Mouse (Mus musculus) cerebellum, adult 2 months (tissue): ENCODE measurements at regions not wholly inside any gene's neighbourhood (a gene's known extent, or its start where the extent isn't known, plus 50 kb on each side); places are given as distances from the start of the nearest gene placed in this dataset.

Experiments used
- DNase-seq, 2 experiments: peaks; one replicate each; pipeline ENCODE4 v3.0.0; 2021
- H3K27ac ChIP-seq: fragments of 200-500 bp; 2 replicates; pipeline ENCODE4 v1.5.1; 2012; ENCODE audit warnings: low read length, control low read depth, inconsistent platforms; ENCODE audit not compliant: insufficient read depth
- H3K27me3 ChIP-seq: fragments of 200-500 bp; 2 replicates; pipeline ENCODE4 v1.6.1; 2012; ENCODE audit warnings: inconsistent platforms, mild to moderate bottlenecking, low read length, moderate library complexity; ENCODE audit not compliant: control insufficient read depth, insufficient read depth
- H3K4me1 ChIP-seq: fragments of 200-500 bp; 2 replicates; pipeline ENCODE4 v1.6.1; 2011; ENCODE audit warnings: low read length; ENCODE audit not compliant: control insufficient read depth, insufficient read depth
- H3K4me3 ChIP-seq: fragments of 200-500 bp; replicated peaks from 2 replicates; pipeline ENCODE3; 2011; ENCODE audit warnings: mild to moderate bottlenecking, low read depth, low read length, control low read depth; ENCODE audit not compliant: insufficient read depth
- CTCF ChIP-seq: fragments of 200-500 bp; IDR thresholded peaks from 2 replicates; pipeline ENCODE4 v1.5.1; 2011; ENCODE audit warnings: low read depth, mild to moderate bottlenecking, control low read depth, low read length, moderate library complexity, borderline replicate concordance; ENCODE audit not compliant: insufficient read depth
- POLR2A ChIP-seq: fragments of 200-500 bp; IDR thresholded peaks from 2 replicates; pipeline ENCODE4 v1.6.1; 2011; ENCODE audit warnings: low read length, control low read depth, borderline replicate concordance; ENCODE audit not compliant: insufficient read depth
- WGBS: fragments of 180-500 bp; shearing (Covaris S2); methylation state at CpG from one replicate; pipeline ENCODE4 v1.1.7; 2018; 5-methylcytosine and 5-hydroxymethylcytosine counted together

DNA sequence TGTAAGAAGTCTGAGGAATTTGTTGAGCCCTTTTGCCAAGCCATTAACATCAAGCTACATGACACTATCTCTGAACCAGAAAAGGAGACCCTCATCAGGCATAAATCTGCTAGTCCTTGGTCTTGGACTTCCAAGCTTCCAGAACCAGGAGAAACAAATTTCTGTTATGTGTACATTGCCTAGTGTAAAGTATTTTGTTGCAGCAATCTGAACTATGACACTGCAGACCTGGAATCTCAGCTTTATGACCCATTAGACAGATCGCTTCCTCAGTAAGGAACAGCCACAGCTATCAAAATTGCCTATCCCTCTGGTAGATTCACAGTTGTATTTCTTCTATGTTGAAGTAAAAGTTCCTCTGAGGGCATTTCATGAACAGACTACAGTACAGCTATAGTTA, 199.1 kb upstream of the Tmem161b start:
- no peak for TF ChIP-seq POLR2A
- TF ChIP-seq CTCF: no peak
- DNase-seq: no peak
- no peaks in the 10 kb centered on the region for H3K27me3 ChIP-seq
- H3K4me1 ChIP-seq: peaks cover 3% of the 10 kb centered on the region; the same call in 1 of the 2 replicates
- 98% methylated on average over 1 of the region's 1 CpGs for WGBS
- H3K27ac ChIP-seq: no peak overlapping the region
- H3K4me3 ChIP-seq: no peak overlapping the region

GRCm38 (mm10) chr13:84023637-84024036, 198.5 kb upstream of the Tmem161b start:
- peaks cover 3% of the 10 kb centered on the region; the same call in 1 of the 2 replicates for H3K4me1 ChIP-seq
- WGBS: 83% methylated on average over 5 of the region's 5 CpGs
- no peak overlapping the region for H3K4me3 ChIP-seq
- no peak overlapping the region for H3K27ac ChIP-seq
- H3K27me3 ChIP-seq: no peaks in the 10 kb centered on the region
- peak in 1 of 2 experiments; percentile 21 for DNase-seq
- TF ChIP-seq POLR2A (no peak), CTCF (no peak)

DNA sequence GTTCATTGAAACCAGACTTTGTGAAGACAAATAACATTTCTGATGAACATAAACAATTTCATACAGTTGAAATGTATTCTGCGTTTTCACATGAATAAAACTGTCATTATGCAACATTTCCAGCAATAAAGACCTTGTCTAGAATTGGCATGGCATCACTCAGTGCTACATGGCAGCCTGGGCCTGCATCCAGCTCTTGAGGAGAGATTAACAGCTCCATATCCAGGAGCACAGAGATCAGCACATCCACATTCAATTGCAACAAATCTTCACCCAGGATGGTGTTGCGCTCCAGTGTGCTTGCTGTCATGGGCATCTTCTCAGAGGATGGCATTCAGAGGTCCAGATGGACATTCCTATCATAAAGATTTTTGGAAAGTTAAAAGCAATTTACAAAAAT, 196.7 kb upstream of the Tmem161b start:
- peaks cover 3% of the 10 kb centered on the region; the same call in 1 of the 2 replicates for H3K4me1 ChIP-seq
- H3K27ac ChIP-seq: no peak overlapping the region
- TF ChIP-seq POLR2A (no peak), CTCF (no peak)
- 31% methylated on average over 2 of the region's 2 CpGs for WGBS
- H3K4me3 ChIP-seq: no peak overlapping the region
- no peaks in the 10 kb centered on the region for H3K27me3 ChIP-seq
- DNase-seq: peak in 1 of 2 experiments; percentile 24

DNA sequence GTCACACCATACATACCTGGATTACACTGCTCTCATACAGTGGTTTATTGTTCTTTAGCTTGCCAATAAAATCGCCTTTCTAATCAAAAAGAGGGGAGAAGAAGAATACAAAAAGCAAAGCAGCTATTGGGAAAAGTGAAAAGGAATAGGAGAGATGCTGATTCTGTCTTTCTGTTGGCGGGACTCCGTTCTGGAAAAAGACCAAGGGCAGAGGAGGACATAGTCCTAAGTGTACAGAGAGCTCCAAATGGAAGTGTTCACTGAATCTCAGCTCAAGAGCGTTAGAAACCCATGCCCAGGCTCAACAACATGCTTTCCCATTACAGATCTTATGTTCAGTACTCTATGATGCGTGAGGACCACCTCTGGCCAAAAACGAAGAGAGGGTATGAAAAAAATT, 174.4 kb upstream of the Tmem161b start:
- no peak for DNase-seq
- WGBS: 64% methylated on average over 6 of the region's 6 CpGs
- Histone ChIP-seq H3K27ac (no peak overlapping the region), H3K4me1 (no peaks in the 10 kb centered on the region), H3K4me3 (no peak overlapping the region), H3K27me3 (no peaks in the 10 kb centered on the region)
- TF ChIP-seq CTCF (no peak), POLR2A (no peak)

DNA sequence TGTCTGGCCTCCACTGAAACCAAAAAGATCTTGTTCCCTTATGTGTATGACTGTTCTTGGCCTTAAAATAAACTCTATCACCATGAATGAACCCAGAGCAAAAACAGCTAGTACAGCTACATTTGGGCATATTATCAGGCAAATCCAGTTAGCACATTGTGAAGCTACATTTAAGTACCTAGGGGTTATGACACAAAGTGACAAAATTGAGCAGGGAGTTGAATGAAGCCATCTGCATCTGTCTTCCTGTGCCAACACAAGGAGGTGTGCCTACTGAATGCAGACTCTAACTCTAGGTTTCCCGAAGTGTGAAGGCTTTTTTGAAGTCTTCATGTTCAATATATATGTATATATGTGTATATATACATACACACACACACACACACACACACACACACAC, 169.9 kb upstream of the Tmem161b start:
- Histone ChIP-seq H3K27me3 (no peaks in the 10 kb centered on the region), H3K4me3 (no peak overlapping the region), H3K27ac (no peak overlapping the region), H3K4me1 (peaks cover 2% of the 10 kb centered on the region; the same call in 1 of the 2 replicates)
- TF ChIP-seq CTCF (no peak), POLR2A (no peak)
- WGBS: 27% methylated on average over 1 of the region's 1 CpGs
- DNase-seq: no peak

GRCm38 (mm10) chr13:84054956-84055355, 167.1 kb upstream of the Tmem161b start:
- 31% methylated on average over 7 of the region's 7 CpGs for WGBS
- Histone ChIP-seq H3K4me1 (peaks cover 5% of the 10 kb centered on the region; the same call in 1 of the 2 replicates), H3K27ac (peak overlapping the region; percentile 84; the same call in 1 of the 2 replicates), H3K27me3 (no peaks in the 10 kb centered on the region), H3K4me3 (peak overlapping the region; percentile 11)
- TF ChIP-seq POLR2A (no peak), CTCF (no peak)
- DNase-seq: peak in 1 of 2 experiments; percentile 48

- no peak overlapping the region for H3K27ac ChIP-seq
- H3K27me3 ChIP-seq: no peaks in the 10 kb centered on the region
- H3K4me1 ChIP-seq: peaks cover 11% of the 10 kb centered on the region; the same call in 1 of the 2 replicates
- no peak for TF ChIP-seq CTCF
- no peak for TF ChIP-seq POLR2A
- H3K4me3 ChIP-seq: no peak overlapping the region
- no peak for DNase-seq
Measured at GRCm38 (mm10) chr13:84055576-84055975, 166.5 kb upstream of the Tmem161b start.

- Histone ChIP-seq H3K4me1 (peaks cover 12% of the 10 kb centered on the region; the same call in 1 of the 2 replicates), H3K27ac (no peak overlapping the region; the same call in 1 of the 2 replicates), H3K4me3 (no peak overlapping the region), H3K27me3 (no peaks in the 10 kb centered on the region)
- no peak for TF ChIP-seq POLR2A
- no peak for TF ChIP-seq CTCF
- WGBS: 9% methylated on average over 3 of the region's 3 CpGs
- no peak for DNase-seq
Measured at GRCm38 (mm10) chr13:84056451-84056850, 165.6 kb upstream of the Tmem161b start.
